Mouse (Mus musculus) heart, adult 2 months (tissue): ENCODE results near the gene Ephb2. TPM values are rescaled to one million over a fixed set of nuclear protein-coding genes. Genes with fewer than 3 reads are reported as not detected.

Experiments used
- DNase-seq, 2 experiments: peaks; one replicate each; pipeline ENCODE4 v3.0.0; 2021
- H3K27ac ChIP-seq: fragments of 200-600 bp; 2 replicates; pipeline ENCODE4 v1.8.1; 2022
- H3K27me3 ChIP-seq: fragments of 200-500 bp; 2 replicates; pipeline ENCODE4 v1.6.1; 2012; ENCODE audit warnings: mild to moderate bottlenecking, low read length, inconsistent platforms, mixed read lengths; ENCODE audit not compliant: control insufficient read depth, insufficient read depth
- H3K36me3 ChIP-seq: fragments of 200-500 bp; 2 replicates; pipeline ENCODE4 v1.6.1; 2012; ENCODE audit warnings: low read length, inconsistent platforms; ENCODE audit not compliant: control insufficient read depth, insufficient read depth
- H3K4me1 ChIP-seq: fragments of 200-500 bp; 2 replicates; pipeline ENCODE4 v1.6.1; 2011; ENCODE audit warnings: low read length; ENCODE audit not compliant: control insufficient read depth, insufficient read depth
- H3K4me3 ChIP-seq: fragments of 200-600 bp; 2 replicates; pipeline ENCODE4 v1.8.1; 2022
- H3K79me2 ChIP-seq: fragments of 200-500 bp; replicated peaks from 2 replicates; pipeline ENCODE4 v1.6.1; 2012; ENCODE audit warnings: mild to moderate bottlenecking, inconsistent platforms, low read length, moderate library complexity, mixed read lengths; ENCODE audit not compliant: control insufficient read depth, insufficient read depth
- H3K9ac ChIP-seq: fragments of 200-500 bp; 2 replicates; pipeline ENCODE4 v1.6.1; 2012; ENCODE audit warnings: low read depth, mild to moderate bottlenecking, control low read depth, inconsistent platforms, low read length, mixed read lengths
- CTCF ChIP-seq: fragments of 200-600 bp; IDR thresholded peaks from 2 replicates; pipeline ENCODE4 v1.8.1; 2022; ENCODE audit warnings: antibody characterized with exemption, mild to moderate bottlenecking, moderate library complexity
- EP300 ChIP-seq: fragments of 200-500 bp; IDR thresholded peaks from 2 replicates; pipeline ENCODE4 v1.6.1; 2011; ENCODE audit warnings: low read depth, low read length, control low read depth; ENCODE audit not compliant: insufficient read depth
- POLR2A ChIP-seq: fragments of 200-500 bp; IDR thresholded peaks from 2 replicates; pipeline ENCODE4 v1.6.1; 2011; ENCODE audit warnings: mild to moderate bottlenecking, low read depth, low read length, control low read depth; ENCODE audit not compliant: insufficient read depth
- WGBS: fragments of 180-500 bp; shearing (Covaris S2); methylation state at CpG from one replicate; pipeline ENCODE4 v1.1.7; 2018; 5-methylcytosine and 5-hydroxymethylcytosine counted together
- intact Hi-C: fragments of 180-260 bp; cut with DNase I; formaldehyde crosslinking; loops from one replicate; pipeline ENCODE4 v1.15.1; 2025
- polyA plus RNA-seq: library from polyadenylated mRNA; depleted of rRNA; stranded (reverse); fragments of >200 nt; gene quantifications from 2 replicates; pipeline ENCODE4 v1.2.3, GENCODE M21; 2012
- total RNA-seq, 2 experiments: library from RNA; stranded (reverse); gene quantifications; 2 replicates each; pipeline ENCODE4 v1.2.3; 2021

The Ephb2 gene
- total and polyA plus RNA-seq, 3 experiments: 0.73 to 0.96 (median 0.77) TPM

- Histone ChIP-seq H3K79me2 (no peaks in the 10 kb centered on the region), H3K9ac (no peak overlapping the region), H3K27me3 (no peaks in the 10 kb centered on the region), H3K27ac (no peak overlapping the region), H3K4me3 (no peak overlapping the region), H3K4me1 (no peaks in the 10 kb centered on the region), H3K36me3 (no peaks in the 10 kb centered on the region)
- intact Hi-C loops: no loop called here
- WGBS: 36% methylated on average over 4 of the region's 4 CpGs
- TF ChIP-seq EP300 (no peak), POLR2A (no peak), CTCF (no peak)
- no peak for DNase-seq
These were observed 6.2 kb upstream of the Ephb2 start for GRCm38 (mm10) chr4:136842033-136842432.

- Histone ChIP-seq H3K36me3 (no peaks in the 10 kb centered on the region), H3K9ac (no peak overlapping the region), H3K4me3 (no peak overlapping the region), H3K27me3 (peaks cover 7% of the 10 kb centered on the region), H3K79me2 (no peaks in the 10 kb centered on the region), H3K27ac (no peak overlapping the region), H3K4me1 (no peaks in the 10 kb centered on the region)
- TF ChIP-seq POLR2A (no peak), CTCF (peak; percentile 97), EP300 (peak; percentile 49; the same call in 1 of the 2 replicates)
- DNase-seq: peak; percentile 62 to 80
- intact Hi-C loops: loop anchor here (1.0 kb wide), 3 partner anchors 145 to 192 kb away; no protein-coding TSS in a partner anchor
- WGBS: 9% methylated on average over 5 of the region's 5 CpGs
These were observed 5.3 kb upstream of the Ephb2 start for GRCm38 (mm10) chr4:136841056-136841455.

- peaks cover 15% of the 10 kb centered on the region for H3K27me3 ChIP-seq
- no peak for TF ChIP-seq CTCF
- TF ChIP-seq POLR2A: no peak
- TF ChIP-seq EP300: no peak
- H3K27ac ChIP-seq: no peak overlapping the region
- H3K4me1 ChIP-seq: no peaks in the 10 kb centered on the region
- 60% methylated on average over 9 of the region's 9 CpGs for WGBS
- intact Hi-C loops: no loop called here
- no peak overlapping the region for H3K9ac ChIP-seq
- no peak for DNase-seq
- H3K4me3 ChIP-seq: no peak overlapping the region
- H3K79me2 ChIP-seq: no peaks in the 10 kb centered on the region
- H3K36me3 ChIP-seq: no peaks in the 10 kb centered on the region
These were observed 2.7 kb upstream of the Ephb2 start for GRCm38 (mm10) chr4:136838462-136838861.

DNA sequence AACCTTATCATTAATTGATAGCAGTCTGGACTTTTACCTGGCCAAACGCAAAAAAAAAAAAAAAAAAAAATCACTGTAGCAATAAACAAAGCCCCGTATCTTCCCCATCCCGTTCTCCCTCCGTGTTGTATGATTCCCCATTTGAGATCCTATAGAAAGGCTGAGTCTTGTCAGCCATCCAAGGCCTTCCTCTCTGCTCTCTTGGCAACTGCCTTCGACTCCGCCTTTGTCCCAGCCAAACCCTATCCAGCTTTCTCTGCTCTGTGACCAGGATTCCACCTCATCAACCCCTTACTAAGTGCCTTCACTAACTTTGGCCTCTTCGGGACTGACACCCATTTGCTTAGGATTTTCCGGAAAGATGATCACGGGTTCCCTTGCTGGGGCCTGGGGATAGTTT, 2.2 kb upstream of the Ephb2 start:
- H3K36me3 ChIP-seq: no peaks in the 10 kb centered on the region
- no peaks in the 10 kb centered on the region for H3K79me2 ChIP-seq
- WGBS: 67% methylated on average over 9 of the region's 9 CpGs
- intact Hi-C loops: no loop called here
- DNase-seq: no peak
- no peaks in the 10 kb centered on the region for H3K4me1 ChIP-seq
- TF ChIP-seq POLR2A (no peak), EP300 (no peak), CTCF (no peak)
- H3K27ac ChIP-seq: no peak overlapping the region
- no peak overlapping the region for H3K4me3 ChIP-seq
- peaks cover 15% of the 10 kb centered on the region for H3K27me3 ChIP-seq
- no peak overlapping the region for H3K9ac ChIP-seq

GRCm38 (mm10) chr4:136836387-136836931, 671 bp upstream of the Ephb2 start:
- Histone ChIP-seq H3K4me3 (peak overlapping the region; percentile 44), H3K79me2 (no peaks in the 10 kb centered on the region), H3K4me1 (no peaks in the 10 kb centered on the region), H3K27ac (no peak overlapping the region), H3K27me3 (peaks cover 15% of the 10 kb centered on the region), H3K9ac (peak overlapping the region; percentile 46), H3K36me3 (no peaks in the 10 kb centered on the region)
- TF ChIP-seq POLR2A: no peak
- no peak for TF ChIP-seq CTCF
- no peak for DNase-seq
- intact Hi-C loops: no loop called here
- WGBS: 4% methylated on average over 27 of the region's 27 CpGs

DNA sequence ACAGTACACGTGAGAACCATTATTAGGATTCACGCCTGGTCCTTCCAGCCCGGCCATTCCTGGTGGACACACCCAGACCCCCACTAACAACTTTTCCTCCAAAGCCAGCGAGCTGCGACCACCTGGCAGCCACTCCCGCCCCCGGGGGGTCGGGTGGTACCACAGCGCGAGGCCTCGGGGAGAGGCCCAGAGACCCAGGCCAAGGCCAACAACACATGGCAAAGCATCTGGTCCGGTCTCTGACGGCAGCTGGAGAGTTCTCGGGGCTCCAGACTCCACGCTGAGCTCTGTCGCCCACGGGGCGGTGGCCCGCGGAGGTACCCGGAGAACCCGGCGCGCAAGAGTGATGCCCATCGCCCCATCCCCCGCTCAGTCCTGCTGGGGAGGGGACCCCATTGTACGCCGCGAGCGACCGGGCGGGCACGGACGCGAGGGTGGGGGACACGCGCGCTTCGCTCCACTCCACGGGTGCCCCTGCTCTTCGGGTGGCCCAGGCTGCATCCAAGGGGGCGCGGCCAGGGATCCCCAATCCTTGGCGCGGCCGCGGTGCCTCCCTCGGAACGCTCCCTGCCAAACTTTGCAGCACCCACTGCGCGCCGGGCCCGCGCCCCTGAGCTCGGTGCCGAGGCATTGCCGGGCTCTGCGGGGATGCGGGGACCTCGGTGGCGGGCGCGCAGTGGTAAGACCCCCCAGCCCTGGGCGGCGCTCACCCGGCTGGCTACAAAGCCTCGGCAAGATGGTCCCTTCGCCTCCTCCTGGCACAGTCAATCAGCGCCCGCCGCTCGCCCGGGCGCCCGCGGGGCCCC, 770 bp downstream of the Ephb2 start:
- DNase-seq: peak; percentile 16 to 23
- H3K4me1 ChIP-seq: no peaks in the 10 kb centered on the region
- peaks cover 16% of the 10 kb centered on the region for H3K27me3 ChIP-seq
- no peaks in the 10 kb centered on the region for H3K79me2 ChIP-seq
- no peak overlapping the region for H3K27ac ChIP-seq
- WGBS: 4% methylated on average over 69 of the region's 76 CpGs
- intact Hi-C loops: no loop called here
- peak overlapping the region; percentile 23; the same call in 1 of the 2 replicates for H3K9ac ChIP-seq
- H3K36me3 ChIP-seq: no peaks in the 10 kb centered on the region
- TF ChIP-seq CTCF (no peak), EP300 (no peak), POLR2A (no peak)
- peak overlapping the region; percentile 32 for H3K4me3 ChIP-seq
